Mouse (Mus musculus): ENCODE results near the gene Srsf1.

Gene Srsf1

GRCm38 (mm10) chr11:88073343-88073875 lies 26.2 kb downstream of the Srsf1 start:
- no peak for DNase-seq

- no peak for DNase-seq
Measured at GRCm38 (mm10) chr11:88075701-88076100, 28.5 kb downstream of the Srsf1 start.

GRCm38 (mm10) chr11:88076394-88076793 lies 29.2 kb downstream of the Srsf1 start:
- DNase-seq: no peak

- peak; percentile 39 for DNase-seq
Measured at GRCm38 (mm10) chr11:88083699-88084098, 36.5 kb downstream of the Srsf1 start.

- peak; percentile 96 for DNase-seq
Measured at GRCm38 (mm10) chr11:88086737-88087627, 39.8 kb downstream of the Srsf1 start.

GRCm38 (mm10) chr11:88089150-88089549 lies 42.0 kb downstream of the Srsf1 start:
- no peak for DNase-seq

- no peak for DNase-seq
Measured at GRCm38 (mm10) chr11:88090293-88090692, 43.1 kb downstream of the Srsf1 start.

GRCm38 (mm10) chr11:88091949-88092348 lies 44.8 kb downstream of the Srsf1 start:
- no peak for DNase-seq

GRCm38 (mm10) chr11:88097173-88097572 lies 50.0 kb downstream of the Srsf1 start:
- peak; percentile 77 for DNase-seq

- no peak for DNase-seq
Measured at GRCm38 (mm10) chr11:88098021-88098729, 51.0 kb downstream of the Srsf1 start, which contains the start of gene Cuedc1. Gene Cuedc1, plus strand, starts transcription at chr11:88098058.

- DNase-seq: peak; percentile 89
Measured at GRCm38 (mm10) chr11:88098787-88099598, 51.8 kb downstream of the Srsf1 start.

- DNase-seq: peak; percentile 94
Measured at GRCm38 (mm10) chr11:88099599-88100023, 52.4 kb downstream of the Srsf1 start.

- DNase-seq: no peak
Measured at GRCm38 (mm10) chr11:88100170-88100569, 53.0 kb downstream of the Srsf1 start.
